Mouse (Mus musculus) lung, postnatal 0 days (tissue): ENCODE measurements around the gene Fkbp8. TPM values are rescaled to one million over a fixed set of nuclear protein-coding genes. Genes with fewer than 3 reads are reported as not detected.

Source experiments
- ATAC-seq: fragments of 200-750 bp; cut with Nextera tagmentation; 2 replicates; pipeline ENCODE4 v1.8.0; 2017; ENCODE audit warnings: moderate library complexity
- DNase-seq: peaks from one replicate; pipeline ENCODE4 v3.0.0-alpha.2; 2016; ENCODE audit warnings: low spot score
- H3K27ac ChIP-seq: fragments of 300-500 bp; sonication (generic); 2 replicates; pipeline ENCODE4 v1.5.1; 2014; ENCODE audit warnings: antibody characterized with exemption, mild to moderate bottlenecking, low read length, mixed read lengths
- H3K27me3 ChIP-seq: fragments of 300-500 bp; sonication (generic); replicated peaks from 2 replicates; pipeline ENCODE4 v1.6.1; 2014; ENCODE audit warnings: low read length, mixed read lengths; ENCODE audit not compliant: insufficient read depth
- H3K36me3 ChIP-seq: fragments of 300-500 bp; sonication (generic); 2 replicates; pipeline ENCODE4 v1.6.1; 2014; ENCODE audit warnings: low read length, mixed read lengths; ENCODE audit not compliant: insufficient read depth
- H3K4me1 ChIP-seq: fragments of 300-500 bp; sonication (generic); 2 replicates; pipeline ENCODE4 v1.6.1; 2014; ENCODE audit warnings: antibody characterized with exemption, low read depth, low read length, mixed read lengths; ENCODE audit not compliant: insufficient read depth
- H3K4me2 ChIP-seq: fragments of 300-500 bp; sonication (generic); replicated peaks from 2 replicates; pipeline ENCODE4 v1.6.1; 2014; ENCODE audit warnings: low read depth, mild to moderate bottlenecking, low read length, moderate library complexity, mixed read lengths
- H3K4me3 ChIP-seq: fragments of 300-500 bp; sonication (generic); 2 replicates; pipeline ENCODE4 v1.5.1; 2014; ENCODE audit warnings: low read depth, low read length
- H3K9ac ChIP-seq: fragments of 300-500 bp; sonication (generic); replicated peaks from 2 replicates; pipeline ENCODE4 v1.6.1; 2014; ENCODE audit warnings: low read depth, mild to moderate bottlenecking
- H3K9me3 ChIP-seq: fragments of 300-500 bp; sonication (generic); 2 replicates; pipeline ENCODE4 v1.6.1; 2016; ENCODE audit warnings: low read length, mixed read lengths
- CTCF ChIP-seq: IDR thresholded peaks from 2 replicates; pipeline ENCODE4 v1.5.1; 2016; ENCODE audit warnings: antibody characterized with exemption, mild to moderate bottlenecking
- EP300 ChIP-seq: IDR thresholded peaks from 2 replicates; pipeline ENCODE4 v1.6.1; 2016; ENCODE audit warnings: antibody characterized with exemption, mild to moderate bottlenecking, control low read depth
- WGBS: fragments of 180-500 bp; shearing (Covaris S2); extraction: QIAGEN DNeasy Blood & Tissue Kit; methylation state at CpG from one replicate; pipeline ENCODE4 v1.1.7; 2014; 5-methylcytosine and 5-hydroxymethylcytosine counted together
- polyA plus RNA-seq: library from polyadenylated mRNA; unstranded; fragments of >200 nt; fragmentation: Nextera tagmentation; extraction: Ambion mirVana; gene quantifications from 2 replicates; pipeline ENCODE4 v1.2.1, GENCODE M21; 2015

The Fkbp8 gene
- polyA plus RNA-seq, 1 experiment from 2014 or later: 222 TPM

GRCm38 (mm10) chr8:70519043-70519442 lies 8.5 kb upstream of the Fkbp8 start:
- DNase-seq: no peak
- WGBS: 79% methylated on average over 6 of the region's 6 CpGs

GRCm38 (mm10) chr8:70519606-70520005 lies 7.9 kb upstream of the Fkbp8 start:
- ATAC-seq: no peak
- TF ChIP-seq CTCF: no peak
- TF ChIP-seq EP300: no peak
- H3K4me2 ChIP-seq: no peak overlapping the region
- no peak for DNase-seq
- 0 out of 2 replicates have a peak, but pooled peaks cover 4% of the 10 kb centered on the region for H3K4me1 ChIP-seq
- H3K27ac ChIP-seq: no peak overlapping the region
- H3K9ac ChIP-seq: no peak overlapping the region
- no peaks in the 10 kb centered on the region for H3K36me3 ChIP-seq
- no peaks in the 10 kb centered on the region for H3K9me3 ChIP-seq
- H3K27me3 ChIP-seq: no peaks in the 10 kb centered on the region
- H3K4me3 ChIP-seq: no peak overlapping the region
- WGBS: 50% methylated on average over 2 of the region's 2 CpGs

More at GRCm38 (mm10) chr8:70519043-70519442, 8.5 kb upstream of the Fkbp8 start:
- Histone ChIP-seq H3K27ac (no peak overlapping the region), H3K36me3 (0 out of 2 replicates have a peak, but pooled peaks cover 1% of the 10 kb centered on the region), H3K4me2 (no peak overlapping the region), H3K4me3 (no peak overlapping the region), H3K27me3 (no peaks in the 10 kb centered on the region), H3K9me3 (no peaks in the 10 kb centered on the region), H3K9ac (no peak overlapping the region), H3K4me1 (0 out of 2 replicates have a peak, but pooled peaks cover 4% of the 10 kb centered on the region)
- TF ChIP-seq EP300 (no peak), CTCF (no peak)
- ATAC-seq: no peak

DNA sequence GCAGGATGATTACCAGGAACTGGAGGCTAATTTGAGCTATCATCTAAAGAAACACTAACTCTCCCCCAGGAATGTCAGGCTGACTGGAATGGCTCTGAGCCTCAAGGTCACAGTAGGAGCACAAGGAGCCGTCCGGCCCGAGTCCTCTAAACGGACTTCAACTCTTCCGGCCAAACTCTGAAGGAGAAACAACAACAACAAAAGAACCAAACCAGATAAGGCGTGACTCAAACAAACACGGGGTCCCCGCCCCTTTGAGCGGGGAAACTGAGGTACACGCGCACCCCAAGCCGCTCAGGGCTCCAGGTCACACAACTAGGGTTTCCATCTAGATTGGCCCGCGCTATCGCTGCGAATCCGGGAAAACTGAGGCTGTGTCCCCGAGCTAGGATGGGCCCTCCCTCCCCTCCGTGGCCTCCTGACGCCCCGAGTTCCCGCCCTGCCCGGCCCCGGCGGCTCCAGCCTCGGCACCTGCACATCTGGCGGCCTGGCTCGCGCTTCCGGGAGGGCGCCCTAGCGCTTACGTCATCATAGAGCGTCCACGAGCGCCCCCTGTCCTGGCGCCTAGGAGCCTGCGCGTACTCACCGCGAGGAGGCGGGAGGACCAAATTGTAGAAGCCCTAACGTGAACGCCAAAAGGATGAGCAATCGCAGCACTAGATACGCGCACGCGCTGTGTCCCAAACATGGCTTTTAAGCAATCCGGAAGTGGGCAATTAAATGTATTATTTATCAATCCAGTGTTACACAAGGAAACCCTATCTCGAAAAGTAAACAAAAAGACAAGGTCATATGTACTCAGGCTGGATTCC lies 4.7 kb upstream of the Fkbp8 start:
- ATAC-seq: peak; percentile 90
- Histone ChIP-seq H3K4me1 (0 out of 2 replicates have a peak, but pooled peaks cover 4% of the 10 kb centered on the region), H3K27ac (peak overlapping the region; percentile 91), H3K27me3 (no peaks in the 10 kb centered on the region), H3K9ac (peak overlapping the region; percentile 77), H3K4me2 (peak overlapping the region; percentile 65), H3K36me3 (no peaks in the 10 kb centered on the region), H3K4me3 (peak overlapping the region; percentile 76), H3K9me3 (no peaks in the 10 kb centered on the region)
- 0% methylated on average over 51 of the region's 51 CpGs for WGBS
- TF ChIP-seq EP300 (peak; percentile 88), CTCF (peak; percentile 86)
- DNase-seq: peak; percentile 99

DNA sequence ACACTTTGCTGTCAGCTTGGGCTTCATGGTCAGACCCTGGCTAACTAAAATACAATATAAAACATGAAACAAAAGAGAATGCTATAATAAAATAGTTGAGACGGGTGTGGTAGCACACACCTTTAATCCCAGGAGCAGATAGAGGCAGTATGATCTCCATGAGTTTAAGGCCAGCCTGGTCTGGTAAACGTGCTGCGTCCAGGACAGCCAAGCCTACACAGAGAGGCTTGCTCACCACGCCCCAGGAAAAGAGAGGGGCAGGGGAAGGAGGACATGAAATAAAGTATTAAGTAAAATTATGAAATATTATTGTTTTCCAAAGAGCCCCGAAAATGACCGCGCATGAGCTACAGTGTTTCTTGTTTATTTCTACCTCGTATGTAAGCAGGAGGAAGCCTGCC lies 413 bp upstream of the Fkbp8 start:
- ATAC-seq: peak; percentile 24; the same call in 1 of the 2 replicates
- H3K4me2 ChIP-seq: peak overlapping the region; percentile 78
- under 1% methylated on average over 8 of the region's 8 CpGs for WGBS

DNA sequence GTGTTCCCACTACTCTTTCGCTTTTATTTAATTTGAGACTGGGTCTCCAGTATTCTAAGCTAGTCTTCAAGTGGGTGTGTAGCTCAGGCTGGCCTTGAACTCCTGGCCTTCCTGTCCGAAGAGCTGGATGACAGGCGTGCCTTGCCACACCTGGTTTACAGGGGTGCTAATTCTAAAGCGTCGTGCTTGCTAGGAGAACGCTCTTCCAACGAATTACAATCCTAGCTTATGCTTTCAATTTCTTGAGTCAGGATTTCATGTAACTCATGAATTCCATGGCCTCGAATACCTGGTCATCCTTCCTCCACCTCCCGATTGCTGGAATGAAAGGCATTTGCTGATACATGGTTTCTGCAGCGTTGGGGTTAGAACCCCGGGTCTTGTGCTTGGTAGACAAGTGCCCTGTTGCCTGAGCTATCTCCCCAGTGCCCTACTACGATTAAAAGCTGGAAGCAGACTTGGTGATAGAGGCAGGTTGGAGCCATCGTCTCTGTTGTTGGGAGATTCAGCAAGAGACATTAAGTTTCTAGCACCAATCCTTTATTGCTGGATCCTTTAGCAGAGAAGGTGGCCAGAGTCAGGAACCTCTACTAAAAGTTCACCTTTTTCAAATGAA lies 766 bp downstream of the Fkbp8 start:
- DNase-seq (no peak), ATAC-seq (no peak)
- TF ChIP-seq EP300 (no peak), CTCF (no peak)
- Histone ChIP-seq H3K27me3 (no peaks in the 10 kb centered on the region), H3K4me2 (peak overlapping the region; percentile 78), H3K36me3 (peaks cover 15% of the 10 kb centered on the region), H3K4me1 (0 out of 2 replicates have a peak, but pooled peaks cover 3% of the 10 kb centered on the region), H3K27ac (peak overlapping the region; percentile 88), H3K9ac (peak overlapping the region; percentile 95), H3K9me3 (no peaks in the 10 kb centered on the region), H3K4me3 (peak overlapping the region; percentile 96)
- WGBS: 16% methylated on average over 13 of the region's 13 CpGs

More for the DNA sequence above, 413 bp upstream of the Fkbp8 start:
- DNase-seq: no peak
- H3K4me1 ChIP-seq: 0 out of 2 replicates have a peak, but pooled peaks cover 4% of the 10 kb centered on the region
- no peaks in the 10 kb centered on the region for H3K9me3 ChIP-seq
- H3K9ac ChIP-seq: peak overlapping the region; percentile 95
- peaks cover 8% of the 10 kb centered on the region for H3K36me3 ChIP-seq
- no peak for TF ChIP-seq CTCF
- no peak for TF ChIP-seq EP300
- H3K4me3 ChIP-seq: peak overlapping the region; percentile 96
- H3K27ac ChIP-seq: peak overlapping the region; percentile 88
- H3K27me3 ChIP-seq: no peaks in the 10 kb centered on the region

DNA sequence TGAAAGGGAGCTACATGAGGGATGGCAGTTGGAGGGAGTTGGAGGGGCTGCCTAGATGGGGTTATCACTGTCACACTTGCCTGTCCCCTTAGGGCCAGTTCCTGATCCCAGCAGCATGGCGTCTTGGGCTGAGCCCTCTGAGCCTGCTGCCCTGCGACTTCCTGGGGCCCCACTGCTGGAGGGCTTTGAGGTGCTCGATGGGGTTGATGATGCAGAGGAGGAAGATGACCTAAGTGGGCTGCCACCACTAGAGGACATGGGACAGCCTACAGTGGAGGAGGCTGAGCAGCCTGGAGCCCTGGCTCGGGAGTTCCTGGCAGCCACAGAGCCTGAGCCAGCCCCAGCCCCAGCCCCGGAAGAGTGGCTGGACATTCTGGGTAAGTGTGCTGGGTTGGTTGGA lies 1.8 kb downstream of the Fkbp8 start:
- H3K4me2 ChIP-seq: no peak overlapping the region
- H3K36me3 ChIP-seq: peaks cover 15% of the 10 kb centered on the region
- DNase-seq: no peak

More for the DNA sequence above, 1.8 kb downstream of the Fkbp8 start:
- Histone ChIP-seq H3K27me3 (no peaks in the 10 kb centered on the region), H3K27ac (no peak overlapping the region), H3K4me3 (no peak overlapping the region), H3K4me1 (no peaks in the 10 kb centered on the region), H3K9ac (no peak overlapping the region), H3K9me3 (no peaks in the 10 kb centered on the region)
- TF ChIP-seq EP300 (no peak), CTCF (no peak)
- no peak for ATAC-seq
- WGBS: 74% methylated on average over 5 of the region's 5 CpGs
